Mouse (Mus musculus) heart, postnatal 0 days (tissue): ENCODE measurements around the gene Btbd3.

Experiments used
- CTCF ChIP-seq: IDR thresholded peaks from 2 replicates; pipeline ENCODE4 v1.5.1; 2016; ENCODE audit warnings: antibody characterized with exemption, control low read depth, low read depth
- EP300 ChIP-seq: IDR thresholded peaks from 2 replicates; pipeline ENCODE4 v1.6.1; 2016; ENCODE audit warnings: antibody characterized with exemption, low read depth

- no peak for TF ChIP-seq CTCF
- TF ChIP-seq EP300, result no peak
Measured at GRCm38 (mm10) chr2:138388591-138388990, 132.2 kb downstream of the Btbd3 start.
